Mouse (Mus musculus): ENCODE data around the gene U90926. TPM values are rescaled to one million over a fixed set of nuclear protein-coding genes. Genes with fewer than 3 reads are reported as not detected.

Gene U90926
- not detected for polyA plus RNA-seq (2014; fragmentation: Illumina TruSeq; extraction: RNeasy Lipid Tissue Mini Kit (QIAGEN cat#74804); ENCODE audit: low read depth, low replicate concordance)

GRCm38 (mm10) chr5:92215308-92215707 lies at the start of gene U90926:
Gene U90926 (minus strand): TSS chr5:92215408.

GRCm38 (mm10) chr5:92256218-92256617 lies 41.0 kb upstream of the U90926 start, which contains the start of gene Ppef2:
Gene Ppef2 (minus strand): TSS chr5:92256278.

Other genes starting within 250 kb of the U90926 start
- gene Odaph, start 227.9 kb downstream of the U90926 start, polyA plus RNA-seq (2014; fragmentation: Illumina TruSeq; extraction: RNeasy Lipid Tissue Mini Kit (QIAGEN cat#74804); ENCODE audit: low read depth, low replicate concordance) = not detected
- 5.5 TPM for gene Cdkl2, start 171.5 kb downstream of the U90926 start, polyA plus RNA-seq (2014; fragmentation: Illumina TruSeq; extraction: RNeasy Lipid Tissue Mini Kit (QIAGEN cat#74804); ENCODE audit: low read depth, low replicate concordance)
- gene G3bp2, start 131.7 kb downstream of the U90926 start, polyA plus RNA-seq (2014; fragmentation: Illumina TruSeq; extraction: RNeasy Lipid Tissue Mini Kit (QIAGEN cat#74804); ENCODE audit: low read depth, low replicate concordance) = 44.4 TPM
- gene Uso1, start 77.5 kb downstream of the U90926 start, polyA plus RNA-seq (2014; fragmentation: Illumina TruSeq; extraction: RNeasy Lipid Tissue Mini Kit (QIAGEN cat#74804); ENCODE audit: low read depth, low replicate concordance) = 41.5 TPM
- not detected for gene Ppef2, start 40.9 kb upstream of the U90926 start, polyA plus RNA-seq (2014; fragmentation: Illumina TruSeq; extraction: RNeasy Lipid Tissue Mini Kit (QIAGEN cat#74804); ENCODE audit: low read depth, low replicate concordance)
- 18.8 TPM for gene Naaa, start 62.8 kb upstream of the U90926 start, polyA plus RNA-seq (2014; fragmentation: Illumina TruSeq; extraction: RNeasy Lipid Tissue Mini Kit (QIAGEN cat#74804); ENCODE audit: low read depth, low replicate concordance)
- gene Sdad1, start 95.1 kb upstream of the U90926 start, polyA plus RNA-seq (2014; fragmentation: Illumina TruSeq; extraction: RNeasy Lipid Tissue Mini Kit (QIAGEN cat#74804); ENCODE audit: low read depth, low replicate concordance) = 9.7 TPM
- 5.9 TPM for gene Cxcl9, start 112.7 kb upstream of the U90926 start, polyA plus RNA-seq (2014; fragmentation: Illumina TruSeq; extraction: RNeasy Lipid Tissue Mini Kit (QIAGEN cat#74804); ENCODE audit: low read depth, low replicate concordance)
- gene Art3, start 116.4 kb upstream of the U90926 start, polyA plus RNA-seq (2014; fragmentation: Illumina TruSeq; extraction: RNeasy Lipid Tissue Mini Kit (QIAGEN cat#74804); ENCODE audit: low read depth, low replicate concordance) = 833 TPM
- gene Cxcl10, start 133.5 kb upstream of the U90926 start, polyA plus RNA-seq (2014; fragmentation: Illumina TruSeq; extraction: RNeasy Lipid Tissue Mini Kit (QIAGEN cat#74804); ENCODE audit: low read depth, low replicate concordance) = 0.45 TPM
- gene Nup54, start 219.8 kb upstream of the U90926 start, polyA plus RNA-seq (2014; fragmentation: Illumina TruSeq; extraction: RNeasy Lipid Tissue Mini Kit (QIAGEN cat#74804); ENCODE audit: low read depth, low replicate concordance) = 16.9 TPM